Mouse (Mus musculus): ENCODE measurements around the gene Tfap2c. TPM values are rescaled to one million over a fixed set of nuclear protein-coding genes. Genes with fewer than 3 reads are reported as not detected.

Tfap2c gene
- polyA plus RNA-seq, 1 experiment from 2014 or later = 0.13 TPM

DNA sequence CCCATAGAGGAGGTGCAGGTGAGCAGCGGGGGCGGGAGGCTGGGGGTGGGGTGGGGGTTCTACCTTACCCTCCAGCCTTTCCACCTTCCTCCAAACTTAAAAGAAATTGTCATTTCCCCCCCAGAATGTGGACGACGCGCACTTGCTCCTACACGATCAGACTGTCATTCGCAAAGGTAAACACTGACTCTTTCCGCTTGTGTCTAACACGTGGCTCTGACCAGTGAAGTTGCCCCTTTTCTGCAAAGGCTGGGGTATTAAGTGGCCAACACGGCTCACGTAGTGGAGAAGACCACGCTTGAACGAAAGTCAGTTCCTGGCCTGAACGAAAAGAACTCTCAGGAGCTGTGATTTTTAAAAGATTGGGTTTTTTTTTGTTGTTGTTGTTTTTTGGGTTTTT, 2.5 kb downstream of the Tfap2c start:
- peaks cover 97% of the 10 kb centered on the region for H3K27me3 ChIP-seq
- no peaks in the 10 kb centered on the region for H3K9me3 ChIP-seq (replicated peaks)
- WGBS = 6% methylated on average over 14 of the region's 14 CpGs
- no peaks in the 10 kb centered on the region for H3K36me3 ChIP-seq
- peak overlapping the region; percentile 42; the same call in 1 of the 2 replicates for H3K4me3 ChIP-seq
- no peak overlapping the region for H3K9ac ChIP-seq
- peaks cover 44% of the 10 kb centered on the region for H3K4me1 ChIP-seq (replicated peaks)
- ATAC-seq (replicated peaks; ENCODE audit: insufficient number of reproducible peaks, insufficient read depth, low FRiP score, low read depth) = no peak
- H3K4me2 ChIP-seq = peak overlapping the region; percentile 69; the same call in 1 of the 2 replicates
- H3K27ac ChIP-seq = no peak overlapping the region

DNA sequence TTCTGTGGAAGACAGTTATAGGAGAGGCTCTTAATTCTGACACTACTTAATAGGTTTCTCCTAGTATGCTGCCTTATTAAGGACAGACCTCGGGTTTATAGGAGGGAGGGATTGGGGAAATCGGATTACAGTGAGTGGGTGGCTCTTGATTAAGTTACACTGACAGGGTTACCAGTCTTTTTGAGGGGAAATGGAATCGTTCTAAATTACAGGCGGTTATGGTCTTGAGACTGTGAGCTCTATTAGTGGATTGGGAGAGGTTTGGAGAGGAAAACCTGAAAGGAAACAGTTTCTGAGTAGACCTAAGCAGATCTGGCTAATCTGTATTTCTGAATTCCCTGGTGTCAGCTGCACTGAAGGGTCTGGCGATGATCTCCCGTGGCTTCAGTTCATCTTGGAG, 3.3 kb downstream of the Tfap2c start:
- Histone ChIP-seq H3K27ac (no peak overlapping the region), H3K4me3 (no peak overlapping the region), H3K4me2 (no peak overlapping the region), H3K36me3 (no peaks in the 10 kb centered on the region), H3K9ac (no peak overlapping the region), H3K4me1 (replicated peaks) (peaks cover 36% of the 10 kb centered on the region), H3K9me3 (replicated peaks) (no peaks in the 10 kb centered on the region), H3K27me3 (peaks cover 96% of the 10 kb centered on the region)
- ATAC-seq (replicated peaks; ENCODE audit: insufficient number of reproducible peaks, insufficient read depth, low FRiP score, low read depth) = no peak
- 5% methylated on average over 6 of the region's 6 CpGs for WGBS

DNA sequence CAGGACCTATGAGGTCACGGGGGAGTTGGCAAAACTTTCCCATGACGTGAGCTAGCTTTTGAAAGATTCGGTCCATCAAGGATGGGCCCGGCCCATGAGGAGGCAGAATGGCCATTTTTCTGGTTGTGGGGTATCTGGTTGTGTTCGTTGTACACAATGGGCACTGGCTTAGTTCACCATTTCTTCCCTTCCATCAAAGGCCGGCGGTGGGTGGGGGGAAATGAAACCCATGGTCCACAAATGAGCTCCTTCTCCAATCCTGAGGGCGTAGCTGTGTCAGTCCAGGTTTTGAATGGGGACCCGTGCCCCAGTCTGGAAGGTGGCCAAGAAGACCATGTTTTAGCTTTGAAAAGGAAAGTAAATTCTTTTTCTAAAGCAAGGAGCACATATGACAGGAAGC, 4.8 kb downstream of the Tfap2c start:
- peaks cover 92% of the 10 kb centered on the region for H3K27me3 ChIP-seq
- H3K9ac ChIP-seq = no peak overlapping the region
- 74% methylated on average over 9 of the region's 9 CpGs for WGBS
- no peak overlapping the region for H3K27ac ChIP-seq
- no peak overlapping the region for H3K4me3 ChIP-seq
- H3K9me3 ChIP-seq (replicated peaks) = no peaks in the 10 kb centered on the region
- no peak overlapping the region for H3K4me2 ChIP-seq
- H3K36me3 ChIP-seq = no peaks in the 10 kb centered on the region
- H3K4me1 ChIP-seq (replicated peaks) = peaks cover 25% of the 10 kb centered on the region
- no peak for ATAC-seq (replicated peaks; ENCODE audit: insufficient number of reproducible peaks, insufficient read depth, low FRiP score, low read depth)

DNA sequence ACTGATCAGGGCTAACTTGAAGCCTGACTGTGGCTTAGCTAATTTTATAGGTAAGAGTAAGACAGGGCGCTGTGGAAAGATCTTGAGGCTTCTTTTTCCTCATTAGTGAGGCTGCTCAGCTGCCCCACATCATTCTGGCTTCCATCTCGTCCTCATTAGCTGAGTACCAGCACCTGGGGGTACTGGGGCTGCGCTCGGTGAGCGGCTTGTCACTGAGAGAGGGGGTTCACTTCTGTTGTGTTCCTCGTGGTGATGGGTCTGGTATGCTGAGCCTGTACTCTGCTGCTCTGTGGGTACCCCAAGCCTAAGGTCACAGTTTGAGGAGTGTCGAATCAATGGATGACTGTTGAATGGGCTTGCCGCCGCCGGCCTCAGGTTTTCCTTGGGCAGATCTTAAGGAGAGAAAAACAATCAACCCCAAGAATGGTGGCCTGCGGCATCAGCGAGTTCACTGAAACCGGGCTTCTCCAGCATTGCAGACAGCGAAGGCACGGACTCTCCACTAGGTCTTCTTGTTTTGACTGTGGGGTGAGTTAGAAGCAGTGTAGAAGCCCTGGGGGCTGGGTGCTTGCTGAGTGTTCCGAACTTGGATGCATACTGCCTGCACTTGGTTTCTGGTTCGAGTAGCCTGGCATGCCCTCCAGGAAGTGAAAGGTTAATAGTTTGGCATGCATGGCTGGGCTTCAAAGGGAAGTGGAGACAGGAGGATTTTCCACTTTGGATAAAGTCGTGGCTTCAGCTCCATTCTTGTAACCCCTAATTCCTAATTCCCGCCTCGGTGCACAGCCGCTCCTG, 9.5 kb downstream of the Tfap2c start:
- H3K36me3 ChIP-seq = no peaks in the 10 kb centered on the region
- H3K4me1 ChIP-seq (replicated peaks) = no peaks in the 10 kb centered on the region
- ATAC-seq (replicated peaks; ENCODE audit: insufficient number of reproducible peaks, insufficient read depth, low FRiP score, low read depth) = no peak
- no peak overlapping the region for H3K9ac ChIP-seq
- H3K4me2 ChIP-seq = no peak overlapping the region
- no peak overlapping the region for H3K4me3 ChIP-seq
- peaks cover 71% of the 10 kb centered on the region for H3K27me3 ChIP-seq
- no peaks in the 10 kb centered on the region for H3K9me3 ChIP-seq (replicated peaks)
- 56% methylated on average over 21 of the region's 21 CpGs for WGBS
- no peak overlapping the region for H3K27ac ChIP-seq

DNA sequence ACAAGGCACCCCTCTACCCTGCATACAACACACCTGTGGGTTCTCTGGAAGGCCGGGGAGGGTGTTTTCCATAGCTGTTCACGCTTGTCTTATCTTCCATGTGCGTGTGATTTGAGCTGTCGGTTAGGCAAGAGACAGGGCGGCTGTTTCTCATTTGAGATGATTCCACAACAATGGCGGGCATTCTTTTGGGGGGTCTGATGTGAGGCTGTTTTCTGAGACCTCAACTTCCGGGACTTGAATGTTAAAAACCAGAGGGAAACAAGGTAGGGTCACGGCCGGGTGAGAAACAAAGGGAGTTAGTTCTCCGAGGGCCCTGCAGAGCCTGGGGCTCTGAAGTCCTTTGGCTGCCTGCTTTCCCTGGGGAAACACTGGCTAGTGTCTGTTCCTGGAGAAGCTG, 11.6 kb downstream of the Tfap2c start:
- H3K27me3 ChIP-seq = peaks cover 49% of the 10 kb centered on the region
- ATAC-seq (replicated peaks; ENCODE audit: insufficient number of reproducible peaks, insufficient read depth, low FRiP score, low read depth) = no peak
- 33% methylated on average over 10 of the region's 10 CpGs for WGBS

DNA sequence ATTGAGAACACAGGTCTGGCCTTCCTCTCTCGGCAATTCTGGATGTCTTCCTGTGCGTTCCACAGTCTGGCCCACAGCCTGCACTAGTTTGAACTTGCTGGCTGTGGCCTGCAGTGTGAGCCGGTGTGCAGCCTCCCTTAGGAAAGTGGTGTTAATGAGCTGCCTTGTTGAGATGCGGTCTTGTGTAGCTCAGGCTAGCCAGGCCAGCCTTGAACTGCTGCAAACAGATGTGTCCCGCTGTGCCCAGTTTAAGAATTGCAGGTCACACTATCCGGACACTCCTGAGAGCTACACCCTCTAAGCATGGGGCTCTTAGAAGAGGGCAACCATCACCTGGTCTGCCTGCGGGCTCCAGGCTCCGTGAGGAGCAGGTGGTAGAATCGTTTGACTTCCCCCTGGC, 18.4 kb downstream of the Tfap2c start:
- Histone ChIP-seq H3K4me1 (replicated peaks) (no peaks in the 10 kb centered on the region), H3K9me3 (replicated peaks) (no peaks in the 10 kb centered on the region), H3K36me3 (no peaks in the 10 kb centered on the region), H3K27me3 (no peaks in the 10 kb centered on the region), H3K27ac (no peak overlapping the region), H3K4me2 (no peak overlapping the region), H3K4me3 (no peak overlapping the region), H3K9ac (no peak overlapping the region)
- ATAC-seq (replicated peaks; ENCODE audit: insufficient number of reproducible peaks, insufficient read depth, low FRiP score, low read depth) = no peak
- 82% methylated on average over 9 of the region's 9 CpGs for WGBS

More for the DNA sequence above, 11.6 kb downstream of the Tfap2c start:
- Histone ChIP-seq H3K4me3 (no peak overlapping the region), H3K4me1 (replicated peaks) (no peaks in the 10 kb centered on the region), H3K4me2 (no peak overlapping the region), H3K27ac (no peak overlapping the region), H3K36me3 (no peaks in the 10 kb centered on the region), H3K9me3 (replicated peaks) (no peaks in the 10 kb centered on the region), H3K9ac (no peak overlapping the region)

DNA sequence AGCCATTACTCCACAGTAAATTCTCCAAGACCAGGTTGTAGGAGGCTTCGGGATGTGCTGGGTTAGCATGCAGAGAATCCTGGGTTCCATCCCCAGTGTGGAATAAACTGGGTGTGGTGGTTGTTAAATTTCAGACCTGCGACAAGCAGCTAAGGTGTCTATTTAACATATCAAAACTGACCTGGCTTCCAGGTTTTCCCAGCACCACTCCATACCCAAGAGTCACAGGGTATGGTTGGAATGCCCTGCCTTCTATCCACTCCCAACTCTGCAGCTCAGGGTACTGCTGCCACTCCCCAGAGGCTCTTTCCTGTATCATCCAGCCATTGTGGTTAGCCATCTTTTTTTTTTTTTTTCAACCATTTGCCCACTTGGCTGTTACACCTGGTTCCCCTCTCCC, 19.1 kb downstream of the Tfap2c start:
- Histone ChIP-seq H3K27ac (no peak overlapping the region), H3K4me1 (replicated peaks) (no peaks in the 10 kb centered on the region), H3K36me3 (no peaks in the 10 kb centered on the region), H3K27me3 (no peaks in the 10 kb centered on the region), H3K9ac (no peak overlapping the region), H3K4me3 (no peak overlapping the region), H3K9me3 (replicated peaks) (no peaks in the 10 kb centered on the region), H3K4me2 (no peak overlapping the region)
- WGBS = 76% methylated on average over 2 of the region's 2 CpGs
- no peak for ATAC-seq (replicated peaks; ENCODE audit: insufficient number of reproducible peaks, insufficient read depth, low FRiP score, low read depth)

DNA sequence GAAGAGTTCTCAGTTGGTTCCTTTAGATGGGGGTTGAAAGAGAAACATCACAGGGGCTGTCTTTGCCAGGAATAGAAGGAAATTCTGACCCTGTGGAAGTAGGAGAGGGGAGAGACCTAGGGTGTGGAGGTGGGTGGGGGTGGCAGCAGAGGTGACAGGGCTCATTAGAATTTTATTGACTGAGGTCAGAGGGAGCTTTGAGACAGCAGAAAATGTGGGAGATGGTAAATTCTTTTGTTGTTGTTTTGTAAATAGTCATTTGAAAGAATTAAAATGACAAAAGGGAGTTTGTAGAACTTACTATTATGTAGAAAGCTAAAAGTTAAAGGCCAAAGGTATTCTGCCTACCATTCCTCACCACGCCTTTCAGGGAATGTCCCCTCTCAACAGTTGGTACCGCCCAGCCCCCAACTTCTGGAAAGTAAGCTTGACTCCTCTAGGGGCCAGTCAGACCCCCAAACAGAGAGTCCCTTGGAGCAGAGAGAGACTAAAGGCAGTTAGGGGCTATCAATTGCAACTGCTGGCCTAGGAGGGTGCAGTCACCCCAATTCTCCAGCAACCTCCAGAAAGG, 27.9 kb downstream of the Tfap2c start:
- Histone ChIP-seq H3K4me1 (replicated peaks) (peaks cover 10% of the 10 kb centered on the region), H3K27me3 (peaks cover 12% of the 10 kb centered on the region; the same call in 1 of the 2 replicates), H3K9ac (no peak overlapping the region), H3K9me3 (replicated peaks) (no peaks in the 10 kb centered on the region), H3K27ac (no peak overlapping the region), H3K4me2 (no peak overlapping the region), H3K4me3 (no peak overlapping the region), H3K36me3 (no peaks in the 10 kb centered on the region)
- 65% methylated on average over 2 of the region's 2 CpGs for WGBS
- no peak for ATAC-seq (replicated peaks; ENCODE audit: insufficient number of reproducible peaks, insufficient read depth, low FRiP score, low read depth)

DNA sequence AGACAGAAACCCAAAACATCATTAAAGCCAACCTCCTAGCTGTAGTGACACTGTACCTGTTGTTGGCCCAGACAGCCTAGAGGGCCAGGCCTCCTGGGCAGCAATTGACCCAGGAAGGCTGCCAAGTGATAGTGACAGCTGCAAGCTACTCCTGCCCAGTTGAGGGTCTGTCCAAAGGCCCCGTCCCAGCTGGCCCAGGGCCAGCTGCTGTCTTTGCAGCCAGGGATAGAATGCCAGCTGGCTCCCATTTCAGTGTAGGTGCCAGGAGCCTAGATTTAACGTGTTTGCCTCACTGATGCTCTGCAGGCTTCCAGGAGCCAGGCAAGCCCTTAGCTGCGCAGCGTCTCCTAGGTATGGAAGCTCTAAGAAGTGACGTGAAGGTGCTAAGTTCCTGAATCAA, 29.8 kb downstream of the Tfap2c start:
- peaks cover 10% of the 10 kb centered on the region for H3K4me1 ChIP-seq (replicated peaks)

DNA sequence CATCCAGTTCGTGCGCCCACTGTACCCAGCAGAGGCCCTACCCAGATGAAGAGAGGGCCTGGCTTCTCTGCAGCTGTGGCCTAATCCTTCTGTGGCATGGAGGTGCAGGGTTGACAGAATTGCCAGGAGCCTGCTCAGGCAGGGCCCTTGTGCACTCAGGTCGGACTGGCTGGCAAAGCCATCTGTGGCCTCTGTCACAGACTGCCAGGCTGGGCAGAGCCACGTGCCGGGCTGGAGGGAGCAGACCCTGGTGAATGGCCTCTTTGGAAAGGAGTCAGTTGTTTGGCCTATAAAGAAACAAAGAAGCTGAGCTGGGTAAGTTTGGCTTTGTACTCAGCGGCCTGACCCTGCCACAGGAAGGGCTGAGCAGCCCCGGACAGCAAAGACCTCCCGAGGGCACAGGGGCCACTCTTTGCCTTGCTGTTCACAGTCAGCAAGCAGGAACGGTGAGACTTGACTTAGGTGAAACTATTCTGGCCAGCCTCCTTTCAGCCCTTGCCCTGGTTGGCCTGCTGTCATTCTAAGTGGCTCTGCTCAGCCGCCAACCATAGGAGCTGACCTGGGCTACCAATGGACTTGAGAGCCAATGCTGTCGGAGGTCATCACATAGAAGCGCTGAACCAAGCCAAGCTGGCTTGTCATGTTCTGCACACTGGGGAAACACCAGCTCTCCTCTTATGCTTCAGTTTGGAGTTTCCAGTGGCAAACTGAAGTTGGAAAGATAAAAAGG, 31.3 kb downstream of the Tfap2c start:
- no peak for ATAC-seq (replicated peaks; ENCODE audit: insufficient number of reproducible peaks, insufficient read depth, low FRiP score, low read depth)
- peaks cover 10% of the 10 kb centered on the region for H3K4me1 ChIP-seq (replicated peaks)
- 75% methylated on average over 12 of the region's 12 CpGs for WGBS
- no peaks in the 10 kb centered on the region for H3K9me3 ChIP-seq (replicated peaks)
- no peaks in the 10 kb centered on the region for H3K36me3 ChIP-seq
- no peak overlapping the region for H3K9ac ChIP-seq
- peaks cover 12% of the 10 kb centered on the region for H3K27me3 ChIP-seq
- no peak overlapping the region for H3K4me2 ChIP-seq
- no peak overlapping the region for H3K27ac ChIP-seq
- H3K4me3 ChIP-seq = no peak overlapping the region

More for the DNA sequence above, 29.8 kb downstream of the Tfap2c start:
- whole genome bisulfite sequencing = 40% methylated on average over 5 of the region's 5 CpGs
- Histone ChIP-seq H3K27me3 (peaks cover 12% of the 10 kb centered on the region), H3K4me3 (no peak overlapping the region), H3K9ac (no peak overlapping the region), H3K27ac (no peak overlapping the region), H3K36me3 (no peaks in the 10 kb centered on the region), H3K9me3 (replicated peaks) (no peaks in the 10 kb centered on the region), H3K4me2 (no peak overlapping the region)
- ATAC-seq (replicated peaks; ENCODE audit: insufficient number of reproducible peaks, insufficient read depth, low FRiP score, low read depth) = peak; percentile 43; the same call in 1 of the 2 replicates

DNA sequence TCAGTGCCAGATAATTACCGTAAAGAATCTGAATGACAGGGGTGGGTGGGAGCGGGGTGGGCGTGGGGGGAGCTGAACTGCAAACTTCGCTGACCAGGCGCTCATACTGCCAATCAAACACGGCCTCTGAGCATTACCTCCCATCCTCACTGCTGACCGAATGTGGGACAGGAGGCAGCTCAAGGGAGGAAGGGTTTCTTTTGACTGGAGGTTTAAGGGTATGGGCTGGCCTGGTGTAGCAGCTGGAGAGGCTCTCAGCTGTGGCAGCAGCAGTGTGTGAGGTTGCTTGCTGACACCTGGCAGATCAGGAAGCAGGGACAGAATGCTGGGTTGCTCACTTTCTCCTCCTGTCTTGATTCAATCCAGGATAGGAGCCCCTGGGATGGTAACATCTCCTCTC, 33.9 kb downstream of the Tfap2c start:
- Histone ChIP-seq H3K4me1 (replicated peaks) (peaks cover 10% of the 10 kb centered on the region), H3K9me3 (replicated peaks) (no peaks in the 10 kb centered on the region), H3K27me3 (peaks cover 13% of the 10 kb centered on the region), H3K27ac (no peak overlapping the region), H3K4me2 (no peak overlapping the region), H3K36me3 (no peaks in the 10 kb centered on the region), H3K9ac (no peak overlapping the region), H3K4me3 (no peak overlapping the region)
- no peak for ATAC-seq (replicated peaks; ENCODE audit: insufficient number of reproducible peaks, insufficient read depth, low FRiP score, low read depth)
- WGBS = 40% methylated on average over 7 of the region's 7 CpGs
